Mouse (Mus musculus): ENCODE measurements around the gene Tagln2. TPM values are rescaled to one million over a fixed set of nuclear protein-coding genes. Genes with fewer than 3 reads are reported as not detected.

The Tagln2 gene
- total and polyA plus RNA-seq, 3 experiments: 100 to 581 (median 332) TPM

- TF ChIP-seq ELF1 (IDR thresholded peaks at IDR 0.05; ENCODE audit: low read depth, low read length) (no peak), MXI1 (IDR thresholded peaks at IDR 0.05; ENCODE audit: low read depth, low read length) (no peak), MEF2A (IDR thresholded peaks at IDR 0.05; ENCODE audit: extremely low read depth, insufficient replicate concordance, low read depth, low read length, poor library complexity, severe bottlenecking) (no peak), CHD1 (IDR thresholded peaks at IDR 0.05; ENCODE audit: low read depth, low read length) (no peak), SMC3 (IDR thresholded peaks at IDR 0.05; ENCODE audit: low read depth, low read length) (no peak), MYC (IDR thresholded peaks at IDR 0.05; ENCODE audit: low read depth, low read length) (no peak), TCF12 (IDR thresholded peaks at IDR 0.05; ENCODE audit: low read depth, low read length) (no peak), EP300 (IDR thresholded peaks at IDR 0.05; ENCODE audit: low read depth in 1 of 2, low read length in 2 of 2) (no peak), ZKSCAN1 (IDR thresholded peaks at IDR 0.05; ENCODE audit: low read depth, low read length) (no peak), UBTF (IDR thresholded peaks at IDR 0.05; ENCODE audit: borderline replicate concordance, insufficient read depth, low read depth, low read length) (no peak), ZMIZ1 (IDR thresholded peaks at IDR 0.05; ENCODE audit: low read depth, low read length) (no peak)
- H3K4me3 ChIP-seq (ENCODE audit: control insufficient read depth in 1 of 2, insufficient read depth in 1 of 2, low read depth in 2 of 2, low read length in 2 of 2): no peak overlapping the region
- no peaks in the 10 kb centered on the region for H3K9me3 ChIP-seq (replicated peaks; ENCODE audit: insufficient read depth, low read length)
- DNase-seq (ENCODE audit: low read depth, low spot score): no peak
- H3K27ac ChIP-seq (ENCODE audit: control insufficient read depth, low read depth, low read length): no peak overlapping the region
- H3K9ac ChIP-seq (ENCODE audit: control insufficient read depth, low read depth, low read length, poor library complexity, severe bottlenecking): no peak overlapping the region
- H3K36me3 ChIP-seq (ENCODE audit: control insufficient read depth in 1 of 2, insufficient read depth in 2 of 2, low read length in 2 of 2): no peaks in the 10 kb centered on the region
- H3K27me3 ChIP-seq (ENCODE audit: control insufficient read depth in 1 of 2, insufficient read depth in 2 of 2, low read length in 2 of 2): peaks cover 3 to 7% of the 10 kb centered on the region in 2 experiments
- no peaks in the 10 kb centered on the region for H3K79me2 ChIP-seq (ENCODE audit: control insufficient read depth, insufficient read depth, low read length, poor library complexity)
- peaks cover 0 to 3% of the 10 kb centered on the region in 2 experiments; a peak in 2 of 4 replicates for H3K4me1 ChIP-seq (ENCODE audit: control insufficient read depth in 1 of 2, insufficient read depth in 2 of 2, low read length in 2 of 2)
Measured at GRCm38 (mm10) chr1:172532551-172532950, 32.7 kb downstream of the Tagln2 start.

GRCm38 (mm10) chr1:172535116-172535515 is 35.3 kb downstream of the Tagln2 start:
- Histone ChIP-seq H3K9ac (ENCODE audit: control insufficient read depth, low read depth, low read length, poor library complexity, severe bottlenecking) (no peak overlapping the region), H3K36me3 (ENCODE audit: control insufficient read depth in 1 of 2, insufficient read depth in 2 of 2, low read length in 2 of 2) (no peaks in the 10 kb centered on the region), H3K9me3 (replicated peaks; ENCODE audit: insufficient read depth, low read length) (no peaks in the 10 kb centered on the region), H3K27me3 (ENCODE audit: control insufficient read depth in 1 of 2, insufficient read depth in 2 of 2, low read length in 2 of 2) (peaks cover 7 to 8% of the 10 kb centered on the region in 2 experiments), H3K4me3 (ENCODE audit: control insufficient read depth in 1 of 2, insufficient read depth in 1 of 2, low read depth in 2 of 2, low read length in 2 of 2) (no peak overlapping the region), H3K4me1 (ENCODE audit: control insufficient read depth in 1 of 2, insufficient read depth in 2 of 2, low read length in 2 of 2) (no peaks in the 10 kb centered on the region), H3K27ac (ENCODE audit: control insufficient read depth, low read depth, low read length) (no peak overlapping the region), H3K79me2 (ENCODE audit: control insufficient read depth, insufficient read depth, low read length, poor library complexity) (no peaks in the 10 kb centered on the region)
- no peak for DNase-seq (ENCODE audit: low read depth, low spot score)
- TF ChIP-seq ZMIZ1 (IDR thresholded peaks at IDR 0.05; ENCODE audit: low read depth, low read length): no peak
- TF ChIP-seq TBP (IDR thresholded peaks at IDR 0.05; ENCODE audit: low read depth, low read length): no peak
- no peak for TF ChIP-seq MEF2A (IDR thresholded peaks at IDR 0.05; ENCODE audit: extremely low read depth, insufficient replicate concordance, low read depth, low read length, poor library complexity, severe bottlenecking)
- no peak for TF ChIP-seq ZKSCAN1 (IDR thresholded peaks at IDR 0.05; ENCODE audit: low read depth, low read length)
- no peak for TF ChIP-seq TCF12 (IDR thresholded peaks at IDR 0.05; ENCODE audit: low read depth, low read length)
- no peak for TF ChIP-seq SIN3A (IDR thresholded peaks at IDR 0.05; ENCODE audit: low read length)

GRCm38 (mm10) chr1:172539827-172540226 is 40.0 kb downstream of the Tagln2 start:
- Histone ChIP-seq H3K4me3 (ENCODE audit: control insufficient read depth in 1 of 2, insufficient read depth in 1 of 2, low read depth in 2 of 2, low read length in 2 of 2) (no peak overlapping the region), H3K27ac (ENCODE audit: control insufficient read depth, low read depth, low read length) (no peak overlapping the region)
- TF ChIP-seq NELFE (IDR thresholded peaks at IDR 0.05; ENCODE audit: low read depth, low read length) (no peak), USF2 (IDR thresholded peaks at IDR 0.05; ENCODE audit: borderline replicate concordance in 1 of 2, insufficient read depth in 1 of 2, low read depth in 1 of 2, low read length in 2 of 2) (no peak), MYB (IDR thresholded peaks at IDR 0.05; ENCODE audit: low read depth, low read length) (no peak), POLR2A (IDR thresholded peaks at IDR 0.05; ENCODE audit: control insufficient read depth in 1 of 2, insufficient read depth in 1 of 2, low read depth in 1 of 2, low read length in 2 of 2, poor library complexity in 1 of 2) (no peak), USF1 (IDR thresholded peaks at IDR 0.05; ENCODE audit: low read depth, low read length) (0 out of 2 replicates have a peak, but pooled peaks have one; percentile 22), NRF1 (IDR thresholded peaks at IDR 0.05; ENCODE audit: insufficient read depth, low read depth, low read length, poor library complexity, severe bottlenecking) (no peak)

More at GRCm38 (mm10) chr1:172539827-172540226, 40.0 kb downstream of the Tagln2 start:
- no peak for DNase-seq (ENCODE audit: low read depth, low spot score)
- Histone ChIP-seq H3K36me3 (ENCODE audit: control insufficient read depth in 1 of 2, insufficient read depth in 2 of 2, low read length in 2 of 2) (no peaks in the 10 kb centered on the region), H3K79me2 (ENCODE audit: control insufficient read depth, insufficient read depth, low read length, poor library complexity) (no peaks in the 10 kb centered on the region), H3K9ac (ENCODE audit: control insufficient read depth, low read depth, low read length, poor library complexity, severe bottlenecking) (no peak overlapping the region), H3K9me3 (replicated peaks; ENCODE audit: insufficient read depth, low read length) (no peaks in the 10 kb centered on the region), H3K4me1 (ENCODE audit: control insufficient read depth in 1 of 2, insufficient read depth in 2 of 2, low read length in 2 of 2) (no peaks in the 10 kb centered on the region), H3K27me3 (ENCODE audit: control insufficient read depth in 1 of 2, insufficient read depth in 2 of 2, low read length in 2 of 2) (peaks cover 0 to 9% of the 10 kb centered on the region in 2 experiments; a peak in 3 of 4 replicates)

All from MEL (cell line).